ENCODE assay signal across 22 mouse cellular contexts in the genomic region with DNA sequence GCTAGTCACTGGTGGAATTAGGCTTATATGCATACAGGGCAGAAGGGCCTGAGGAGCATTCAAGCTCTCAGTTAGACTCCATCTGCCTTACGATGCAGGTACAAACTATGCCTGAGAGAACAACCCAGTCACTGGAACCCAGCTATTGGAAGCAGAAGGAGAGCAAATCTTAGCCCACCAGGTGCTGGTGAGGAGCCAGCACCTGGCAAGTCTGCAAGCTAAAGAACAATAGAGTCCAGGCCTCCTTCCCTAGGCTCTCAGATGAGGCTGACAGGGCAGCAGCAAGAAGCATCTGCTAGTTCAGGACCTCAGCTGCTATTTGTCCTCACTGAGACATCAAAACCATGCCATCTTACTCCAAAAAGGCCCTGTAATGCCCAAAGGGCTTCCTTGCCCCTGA.
DNase-seq lines count a peak whose midpoint lies in the region; ATAC-seq and TF ChIP-seq lines count a peak whose summit lies in the region.
"Had no signal": no experiment of that assay in that cellular context is flagged by ENCODE, and none has a peak within 500 bp of the region (broad histone marks: within the 10 kb centered on the region; RNA-seq: fewer than 3 reads in every experiment).

No protein-coding gene starts in this region.

- TF ChIP-seq POLR2A in cerebellum, adult 2 months (IDR thresholded peaks at IDR 0.05; ENCODE audit: borderline replicate concordance, insufficient read depth, low read length): no peak

- H3K9me3 ChIP-seq in forebrain, embryonic 11.5 days (ENCODE audit: control insufficient read depth, low read length): no peaks in the 10 kb centered on the region
- H3K9me3 ChIP-seq in forebrain, embryonic 10.5 days: no peaks in the 10 kb centered on the region
- H3K9me3 ChIP-seq: embryonic facial prominence, embryonic 10.5 days; forebrain, embryonic 15.5 days; heart, embryonic 15.5 days; hindbrain, embryonic 13.5 days had no signal

- H3K9ac ChIP-seq in forebrain, embryonic 11.5 days (ENCODE audit: low read length): no peak overlapping the region
- H3K9ac ChIP-seq: forebrain, embryonic 15.5 days; heart, embryonic 15.5 days; hindbrain, embryonic 13.5 days had no signal

- DNase-seq in forebrain, embryonic 11.5 days (ENCODE audit: low spot score): peak; percentile 44
- DNase-seq in forebrain, embryonic 10.5 days (ENCODE audit: extremely low spot score, low spot score): no peak
- peak; percentile 59 for DNase-seq in brain, adult 2 months (ENCODE audit: low read depth, low spot score)
- peak; percentile 56 to 69 for DNase-seq in cerebellum, adult 2 months
- peak; percentile 73 to 80 for DNase-seq in cerebellum, postnatal 10 days
- DNase-seq in lung, postnatal 4 days: no peak
- DNase-seq in right cerebral cortex, adult 2 months (ENCODE audit: low spot score in 2 of 2): no peak
- no peak for DNase-seq in layer of hippocampus, adult 2 months (ENCODE audit: low spot score in 2 of 2)
- DNase-seq: adrenal gland, postnatal 14 days; gastrocnemius, postnatal 36 days; heart, adult 18-20 months; heart, postnatal 14 days; kidney, adult 18-20 months had no signal

- H3K27me3 ChIP-seq in forebrain, embryonic 11.5 days (ENCODE audit: control insufficient read depth, insufficient read depth, low read length): no peaks in the 10 kb centered on the region
- peaks cover 35% of the 10 kb centered on the region for H3K27me3 ChIP-seq in forebrain, embryonic 10.5 days (ENCODE audit: poor library complexity, severe bottlenecking)
- no peaks in the 10 kb centered on the region for H3K27me3 ChIP-seq in cerebellum, adult 2 months (ENCODE audit: control insufficient read depth, insufficient read depth, low read length)
- H3K27me3 ChIP-seq: CH12.LX; forebrain, embryonic 15.5 days; hindbrain, embryonic 13.5 days had no signal

- H3K36me3 ChIP-seq in forebrain, embryonic 11.5 days (ENCODE audit: control insufficient read depth, insufficient read depth, low read length): no peaks in the 10 kb centered on the region
- no peaks in the 10 kb centered on the region for H3K36me3 ChIP-seq in forebrain, embryonic 10.5 days (replicated peaks)
- H3K36me3 ChIP-seq: embryonic facial prominence, embryonic 10.5 days; heart, embryonic 15.5 days had no signal

- 0 out of 2 replicates have a peak, but pooled peaks cover 2% of the 10 kb centered on the region for H3K4me1 ChIP-seq in forebrain, embryonic 11.5 days (replicated peaks; ENCODE audit: control insufficient read depth, insufficient read depth, low read length)
- peaks cover 10% of the 10 kb centered on the region for H3K4me1 ChIP-seq in forebrain, embryonic 10.5 days
- peaks cover 26% of the 10 kb centered on the region for H3K4me1 ChIP-seq in cerebellum, adult 2 months (ENCODE audit: control insufficient read depth, insufficient read depth, low read length)

- TF ChIP-seq CTCF in cerebellum, adult 2 months (IDR thresholded peaks at IDR 0.05; ENCODE audit: borderline replicate concordance, insufficient read depth, low read depth, low read length): no peak
- no peak for TF ChIP-seq CTCF in layer of hippocampus, adult 2 months (conservative IDR thresholded peaks at IDR 0.05)

- no peak overlapping the region for H3K27ac ChIP-seq in forebrain, embryonic 11.5 days (ENCODE audit: low read depth, low read length)
- H3K27ac ChIP-seq in forebrain, embryonic 10.5 days: no peak overlapping the region
- H3K27ac ChIP-seq in cerebellum, adult 2 months (ENCODE audit: insufficient read depth, low read length): peak overlapping the region; percentile 63
- no peak overlapping the region for H3K27ac ChIP-seq in layer of hippocampus, adult 2 months
- H3K27ac ChIP-seq: embryonic facial prominence, embryonic 10.5 days; forebrain, embryonic 15.5 days; heart, embryonic 15.5 days; hindbrain, embryonic 13.5 days; hindbrain, postnatal 0 days had no signal

- H3K4me3 ChIP-seq in forebrain, embryonic 11.5 days (ENCODE audit: low read depth, low read length): no peak overlapping the region
- no peak overlapping the region for H3K4me3 ChIP-seq in forebrain, embryonic 10.5 days
- H3K4me3 ChIP-seq in cerebellum, adult 2 months (replicated peaks; ENCODE audit: insufficient read depth, low read depth, low read length): no peak overlapping the region
- no peak overlapping the region for H3K4me3 ChIP-seq in layer of hippocampus, adult 2 months
- H3K4me3 ChIP-seq: embryonic facial prominence, embryonic 10.5 days; forebrain, embryonic 15.5 days; heart, embryonic 15.5 days; hindbrain, embryonic 13.5 days had no signal

- ATAC-seq in forebrain, embryonic 11.5 days (replicated peaks; ENCODE audit: low FRiP score): no peak
- ATAC-seq: activated CD4-positive, CD25-positive, alpha-beta regulatory T cell, adult 4 months; forebrain, embryonic 15.5 days; hindbrain, postnatal 0 days; Patski had no signal

- H3K4me2 ChIP-seq in forebrain, embryonic 11.5 days (ENCODE audit: low read depth, low read length, severe bottlenecking): no peak overlapping the region
- H3K4me2 ChIP-seq: forebrain, embryonic 15.5 days; heart, embryonic 11.5 days; heart, embryonic 15.5 days; hindbrain, embryonic 13.5 days had no signal

- 93% methylated on average over 1 of the region's 1 CpGs for WGBS in forebrain, embryonic 11.5 days
- 87% methylated on average over 1 of the region's 1 CpGs for WGBS in forebrain, embryonic 10.5 days
- 15% methylated on average over 1 of the region's 1 CpGs for WGBS in cerebellum, adult 2 months

Comparison
In these comparisons a context has a peak if more than half of its experiments do, and no peak if none do; other contexts are left out.
1. DNase-seq: peak in forebrain, embryonic 11.5 days (single experiment), brain, adult 2 months (single experiment), cerebellum, adult 2 months (2 of 2) and cerebellum, postnatal 10 days (2 of 2); none in forebrain, embryonic 10.5 days (single experiment), lung, postnatal 4 days (0 of 2), right cerebral cortex, adult 2 months (0 of 2) and layer of hippocampus, adult 2 months (0 of 2).